Mouse (Mus musculus): ENCODE results near the gene Tmsb10.
A peak's percentile ranks its signal among the peaks of the same experiment; 100 is the strongest.

Tmsb10 gene

DNA sequence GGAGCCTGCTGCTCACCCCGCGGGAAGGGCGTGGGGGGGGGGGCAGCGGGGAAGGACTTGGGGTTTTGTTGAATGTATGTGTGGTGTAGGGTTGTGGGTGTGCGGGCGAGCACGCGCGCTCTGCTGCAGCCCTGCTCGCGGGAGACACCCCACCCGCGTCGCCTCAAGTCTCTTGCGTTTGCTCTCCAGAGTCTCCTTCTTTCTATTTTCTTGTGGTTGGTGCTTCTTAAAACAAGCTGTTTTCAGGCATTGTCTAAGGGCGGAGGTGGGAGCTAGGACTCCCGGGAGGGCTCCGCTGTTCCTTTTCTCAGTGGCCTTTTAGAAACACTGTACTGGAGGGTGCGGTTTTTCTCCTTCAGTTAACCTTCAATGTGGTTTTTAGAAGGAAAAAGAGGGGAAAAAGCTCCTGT is at the start of gene Tmsb10:
Tmsb10 (minus strand) TSS at position 87 of the 410 bp plus-strand sequence.
- no peak for DNase-seq

GRCm38 (mm10) chr6:73003601-73004000 is 45.1 kb upstream of the Tmsb10 start:
- DNase-seq, result no peak

- DNase-seq, result no peak
These were observed 43.8 kb upstream of the Tmsb10 start for GRCm38 (mm10) chr6:73002391-73002790.

DNA sequence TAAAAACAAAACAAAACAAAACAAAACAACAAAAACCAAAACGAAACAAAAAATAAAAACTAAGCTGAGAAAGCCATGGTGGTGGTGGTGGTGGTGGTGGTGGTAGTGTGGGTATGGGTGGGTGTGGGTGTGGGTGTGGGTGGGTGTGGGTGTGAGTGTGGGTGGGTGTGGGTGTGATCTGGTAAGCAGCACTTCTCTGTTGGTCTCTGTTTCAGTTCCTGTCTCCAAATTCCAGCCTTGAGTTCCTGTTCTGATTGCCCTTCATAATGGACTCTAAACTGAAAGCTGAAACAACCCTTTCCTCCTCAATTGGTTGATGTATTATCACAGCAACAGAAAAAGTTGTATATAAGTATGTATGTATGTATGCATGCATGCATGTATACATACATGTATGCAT is 40.3 kb upstream of the Tmsb10 start:
- DNase-seq, result no peak

DNA sequence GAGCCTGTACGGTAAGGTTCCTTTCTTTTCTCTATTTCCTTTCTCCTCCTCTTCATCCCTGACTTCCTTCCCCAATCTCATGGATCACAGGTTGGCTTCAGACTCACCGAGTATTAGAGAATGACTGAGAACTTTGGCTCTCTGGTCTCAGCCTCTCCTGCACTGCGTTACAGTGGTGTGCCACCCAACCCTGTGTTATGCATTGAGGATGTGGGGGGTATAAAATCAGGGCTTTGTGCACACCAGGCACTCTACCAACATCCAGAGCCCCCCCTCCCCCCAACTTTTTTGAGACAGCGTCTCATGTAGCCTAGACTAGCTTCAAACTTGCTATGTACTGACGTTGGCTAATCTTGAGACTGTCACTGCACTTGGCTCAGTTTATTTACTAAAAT is 35.1 kb upstream of the Tmsb10 start:
- peak in 1 of 2 experiments; percentile 35 for DNase-seq

DNA sequence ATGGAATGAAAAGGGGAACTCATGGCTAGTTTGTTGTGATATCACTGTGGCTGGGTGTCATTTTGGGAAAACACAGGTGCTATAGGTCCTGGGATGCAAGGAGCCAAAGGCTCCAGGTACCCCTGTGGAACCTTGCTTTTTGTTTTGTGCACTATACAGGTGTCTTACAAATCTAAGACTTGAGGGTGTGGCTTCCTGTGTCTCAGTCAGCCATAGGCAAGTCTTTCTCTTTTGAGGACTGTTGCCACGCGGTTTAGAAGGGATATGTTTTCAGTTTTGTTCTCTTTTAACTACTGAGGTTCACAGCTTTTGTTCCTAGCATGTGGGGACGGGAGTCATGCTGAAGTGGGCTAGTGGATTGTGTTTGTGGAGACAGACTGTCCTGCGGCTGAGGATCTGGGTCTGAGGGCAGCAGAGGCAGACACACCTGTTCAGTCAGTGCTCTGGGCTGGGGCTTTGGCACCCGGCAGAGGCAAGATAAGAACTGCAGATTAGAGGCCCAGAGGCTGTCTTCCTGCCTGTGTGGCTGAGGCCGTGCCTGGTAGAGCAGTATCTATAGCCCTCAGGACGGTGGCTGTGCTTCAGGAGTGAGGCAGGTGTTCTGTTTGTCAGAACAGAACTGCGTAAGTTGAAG is 34.6 kb upstream of the Tmsb10 start:
- DNase-seq, result peak; percentile 74 to 82

DNA sequence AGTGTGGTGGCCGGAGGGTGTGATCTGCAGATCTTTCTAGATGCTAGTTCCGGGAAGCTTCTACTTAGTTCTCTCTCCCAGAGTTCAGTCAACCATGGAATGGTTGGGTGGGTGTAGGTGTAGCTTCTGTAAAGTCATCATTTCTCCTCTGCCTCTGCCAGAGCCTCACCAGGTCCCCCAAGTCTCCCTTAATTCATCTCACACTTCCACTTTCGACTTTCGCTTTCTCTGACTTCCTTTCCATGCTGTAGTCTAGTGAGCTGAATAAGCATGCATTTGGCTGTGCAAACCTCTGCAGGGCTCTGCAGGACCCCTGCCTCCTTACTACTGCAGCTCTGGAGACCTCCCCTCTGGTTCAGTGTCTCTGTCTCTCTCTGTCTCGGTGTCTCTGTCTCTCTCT is 31.7 kb upstream of the Tmsb10 start:
- no peak for DNase-seq

- DNase-seq, result no peak
These were observed 30.6 kb upstream of the Tmsb10 start for GRCm38 (mm10) chr6:72989028-72989736.

GRCm38 (mm10) chr6:72982506-72982905 is 24.0 kb upstream of the Tmsb10 start:
- DNase-seq, result no peak

GRCm38 (mm10) chr6:72981851-72982250 is 23.3 kb upstream of the Tmsb10 start:
- peak in 1 of 2 experiments; percentile 26 for DNase-seq

- DNase-seq, result no peak
These were observed 22.6 kb upstream of the Tmsb10 start for GRCm38 (mm10) chr6:72981124-72981651.

GRCm38 (mm10) chr6:72976866-72977265 is 18.3 kb upstream of the Tmsb10 start:
- no peak for DNase-seq

DNA sequence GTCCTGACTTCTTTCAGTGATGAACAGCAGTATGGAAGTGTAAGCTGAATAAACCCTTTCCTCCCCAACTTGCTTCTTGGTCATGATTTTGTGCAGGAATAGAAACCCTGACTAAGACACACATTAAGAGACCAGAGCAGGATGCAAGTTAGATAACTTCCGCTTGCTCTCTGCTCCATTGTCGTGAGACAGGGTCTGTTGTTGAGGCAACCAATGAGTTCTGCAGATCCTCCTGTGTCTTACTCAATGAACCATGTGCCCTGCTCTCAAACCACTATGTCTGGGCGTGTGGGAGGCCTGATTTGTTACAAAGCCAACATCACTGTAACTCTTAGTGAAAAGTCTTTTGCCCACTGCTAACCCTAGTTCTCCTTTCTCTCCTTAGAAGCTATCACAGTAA is 12.5 kb upstream of the Tmsb10 start:
- DNase-seq, result no peak

DNA sequence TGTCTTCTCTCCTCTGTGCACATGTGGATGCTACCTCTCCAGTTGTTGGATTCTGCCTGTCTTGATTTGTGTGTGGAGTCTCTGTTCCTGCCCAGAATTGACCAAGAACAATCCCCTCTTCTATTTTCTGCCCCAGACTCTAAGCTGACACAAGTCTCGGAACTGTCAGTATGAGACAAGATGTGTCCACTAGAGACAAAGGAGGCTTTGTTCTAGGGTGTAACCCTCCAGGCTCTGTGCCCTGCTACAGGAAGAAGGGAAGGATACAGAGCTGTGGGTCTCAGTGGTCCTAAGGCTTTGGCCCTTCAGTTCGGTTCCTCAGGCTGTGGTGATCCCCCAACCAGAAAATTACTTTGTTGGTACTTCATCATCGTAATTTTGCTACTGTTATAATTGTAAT is 11.2 kb upstream of the Tmsb10 start:
- DNase-seq, result no peak

DNA sequence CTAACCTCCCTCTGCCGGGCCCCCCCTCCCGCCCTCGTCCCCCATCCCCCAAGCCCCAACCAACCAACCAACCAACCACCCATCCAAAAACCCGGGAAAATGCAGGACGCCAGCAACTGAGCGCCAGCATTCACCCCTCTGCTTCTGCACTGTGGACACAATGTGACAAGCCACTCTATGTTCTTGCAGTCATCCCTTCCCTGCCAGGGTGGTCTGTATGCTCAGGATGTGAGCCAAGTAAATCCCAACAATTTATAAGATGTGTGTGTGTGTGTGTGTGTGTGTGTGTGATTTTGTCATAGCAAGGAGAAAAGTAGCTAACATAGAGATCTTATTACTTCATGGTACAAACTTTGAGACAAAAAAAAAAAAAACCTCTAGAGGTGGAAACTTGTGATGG is 6.7 kb upstream of the Tmsb10 start:
- DNase-seq, result no peak

DNA sequence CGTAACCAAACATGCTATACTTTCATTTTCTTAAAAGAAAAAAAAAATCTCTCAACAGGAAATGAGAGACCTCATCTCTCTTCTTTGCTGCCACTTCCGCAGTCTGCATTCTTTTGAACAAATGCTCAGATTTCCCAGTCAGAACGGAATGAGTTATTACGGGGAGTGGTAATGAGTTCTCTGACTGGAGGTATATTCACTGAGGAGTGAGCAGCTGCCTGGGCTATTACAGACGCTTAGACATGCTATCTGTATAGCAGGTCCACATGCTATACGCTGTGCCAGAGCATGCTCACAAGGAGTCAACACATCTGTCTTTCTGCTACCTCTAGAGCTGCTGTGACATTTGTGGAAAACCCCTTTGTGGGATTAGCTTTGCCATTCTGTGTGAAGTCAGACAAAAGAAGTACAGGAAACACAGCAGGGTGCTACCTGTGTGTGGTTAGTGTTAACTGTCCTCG is 3.8 kb upstream of the Tmsb10 start:
- DNase-seq, result peak; percentile 29 to 41

- DNase-seq, result no peak
These were observed 3.1 kb upstream of the Tmsb10 start for GRCm38 (mm10) chr6:72961603-72962002.

GRCm38 (mm10) chr6:72960675-72961074 is 2.1 kb upstream of the Tmsb10 start:
- DNase-seq, result no peak

- no peak for DNase-seq
These were observed 627 bp upstream of the Tmsb10 start for GRCm38 (mm10) chr6:72959175-72959574.

- peak; percentile 90 to 91 for DNase-seq
These were observed 589 bp downstream of the Tmsb10 start for GRCm38 (mm10) chr6:72957676-72958641.

DNA sequence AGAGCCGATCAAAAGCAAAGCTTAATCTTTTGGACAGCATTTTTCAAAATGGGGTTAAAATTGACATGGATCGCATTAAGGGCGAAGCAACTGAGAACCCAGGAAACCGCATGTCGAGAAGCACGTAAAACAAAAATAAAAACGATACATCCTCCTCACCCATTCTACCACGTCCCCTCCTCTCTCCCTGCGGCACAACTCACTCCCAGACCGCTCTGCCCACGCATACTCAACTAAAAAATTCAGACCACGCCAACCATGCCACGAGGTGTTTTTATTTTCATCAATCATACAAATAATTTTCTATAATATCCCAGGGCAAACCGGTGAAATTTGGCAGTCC is 1.5 kb downstream of the Tmsb10 start:
- no peak for DNase-seq

DNA sequence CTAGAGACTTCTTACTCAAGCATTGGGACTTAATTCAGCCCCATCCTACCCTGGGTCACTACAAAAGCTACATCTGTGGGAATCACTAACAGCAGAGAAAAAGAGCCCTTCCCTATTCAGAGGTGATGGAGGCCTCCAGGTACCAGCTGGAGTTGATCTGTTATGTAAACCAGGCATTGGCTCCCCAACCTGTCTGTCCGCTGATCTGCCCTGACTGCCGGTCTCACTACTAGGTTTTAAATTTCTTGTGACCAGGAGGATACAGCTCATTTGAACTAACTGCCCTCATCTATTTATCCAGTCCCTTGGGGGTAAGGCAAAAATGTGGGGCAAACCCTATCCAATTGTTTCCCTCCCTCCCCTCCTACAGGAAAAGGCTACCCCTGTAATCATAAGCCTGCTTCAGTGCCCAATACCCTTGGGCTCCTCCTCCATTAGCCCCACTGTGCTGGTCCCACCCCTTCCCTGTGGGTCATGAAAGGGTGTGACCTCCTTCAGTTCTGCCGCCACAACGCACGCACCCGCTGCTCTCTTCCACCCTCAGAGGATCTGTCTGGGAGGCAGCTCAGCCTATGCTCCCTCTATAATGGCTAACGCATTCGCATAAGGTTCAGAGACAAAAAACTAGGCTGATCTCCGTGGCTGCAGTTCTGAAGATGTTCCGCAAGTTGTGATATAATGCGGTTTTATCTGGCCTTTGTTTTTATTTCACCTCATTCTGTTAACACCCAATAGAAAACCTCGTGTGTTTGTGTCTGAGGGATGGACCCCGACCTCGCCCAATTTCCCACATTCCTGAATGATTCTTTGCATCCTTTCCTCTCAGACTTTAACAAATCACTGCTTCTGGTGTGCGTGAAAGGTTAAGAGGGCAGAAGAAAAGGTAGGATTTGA is 2.1 kb downstream of the Tmsb10 start:
- DNase-seq, result peak; percentile 44 to 63

All from thymus, postnatal 36 days (tissue).